Mouse (Mus musculus) embryo, embryonic 11.5 days (tissue): Measurements from ENCODE around the gene Tex261.
A peak's percentile ranks its signal among the peaks of the same experiment; 100 is the strongest.
"Not testable (repeated sequence)": the region's sequence is repeated elsewhere in the genome, so short reads cannot be mapped to it uniquely, and the experiment has no call there.

Experiments used
- DNase-seq: peaks from one replicate; pipeline ENCODE4 v3.0.0-alpha.2; 2012; ENCODE audit warnings: low read depth, low spot score

The Tex261 gene

DNA sequence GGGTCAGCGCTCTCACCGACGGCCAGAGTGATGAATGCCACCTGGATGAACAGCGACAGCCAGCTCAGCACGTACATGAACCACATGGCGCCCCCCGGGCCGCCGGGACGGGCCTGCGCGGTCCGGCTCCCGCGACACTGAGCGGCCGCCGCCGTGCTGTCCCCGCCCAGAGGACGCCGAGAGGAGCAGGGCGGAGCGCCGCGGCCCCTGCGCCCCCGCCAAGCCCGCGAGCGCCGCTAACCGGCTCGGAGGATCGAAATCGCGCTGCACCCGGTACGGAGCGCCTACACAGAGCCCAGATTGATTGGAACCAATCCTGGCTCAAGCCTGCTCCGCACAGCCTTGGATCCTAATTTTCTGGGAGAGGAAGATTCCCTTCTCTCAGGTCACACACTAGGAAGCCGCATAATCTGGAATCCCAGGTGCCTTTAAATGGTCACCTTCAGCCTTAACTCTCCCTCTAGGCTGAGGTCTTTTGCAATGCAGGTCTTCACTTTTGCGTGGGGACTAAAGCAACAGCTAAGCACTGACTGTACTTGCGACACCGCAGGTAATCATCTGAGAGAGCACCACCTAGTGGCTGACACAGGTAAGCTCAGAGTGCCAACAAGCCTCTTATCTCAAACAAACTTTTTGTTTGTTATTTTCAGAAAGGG, at the start of gene Tex261:
Gene Tex261, minus strand, starts transcription at position 176 of the 656 bp plus-strand sequence.
- DNase-seq, result peak; percentile 75

DNA sequence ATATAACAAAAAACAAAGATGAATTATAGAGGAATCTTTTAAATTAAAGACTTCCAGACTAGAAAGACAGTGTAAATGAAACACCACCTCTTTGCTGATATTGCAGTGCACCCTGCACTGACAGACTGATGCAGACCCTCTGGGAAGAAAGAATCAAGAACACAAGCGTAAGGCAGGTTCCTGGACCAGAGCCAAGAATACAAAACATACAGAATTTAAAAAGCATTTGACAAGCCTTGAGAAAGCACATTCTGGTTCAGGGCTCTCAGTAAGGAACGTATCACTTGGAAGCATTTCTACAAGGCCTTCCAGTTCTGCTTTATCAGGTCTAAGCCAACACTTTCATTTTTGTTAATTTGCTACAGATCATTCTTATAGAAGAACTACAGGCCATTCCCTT, 46.2 kb upstream of the Tex261 start:
- no peak for DNase-seq

DNA sequence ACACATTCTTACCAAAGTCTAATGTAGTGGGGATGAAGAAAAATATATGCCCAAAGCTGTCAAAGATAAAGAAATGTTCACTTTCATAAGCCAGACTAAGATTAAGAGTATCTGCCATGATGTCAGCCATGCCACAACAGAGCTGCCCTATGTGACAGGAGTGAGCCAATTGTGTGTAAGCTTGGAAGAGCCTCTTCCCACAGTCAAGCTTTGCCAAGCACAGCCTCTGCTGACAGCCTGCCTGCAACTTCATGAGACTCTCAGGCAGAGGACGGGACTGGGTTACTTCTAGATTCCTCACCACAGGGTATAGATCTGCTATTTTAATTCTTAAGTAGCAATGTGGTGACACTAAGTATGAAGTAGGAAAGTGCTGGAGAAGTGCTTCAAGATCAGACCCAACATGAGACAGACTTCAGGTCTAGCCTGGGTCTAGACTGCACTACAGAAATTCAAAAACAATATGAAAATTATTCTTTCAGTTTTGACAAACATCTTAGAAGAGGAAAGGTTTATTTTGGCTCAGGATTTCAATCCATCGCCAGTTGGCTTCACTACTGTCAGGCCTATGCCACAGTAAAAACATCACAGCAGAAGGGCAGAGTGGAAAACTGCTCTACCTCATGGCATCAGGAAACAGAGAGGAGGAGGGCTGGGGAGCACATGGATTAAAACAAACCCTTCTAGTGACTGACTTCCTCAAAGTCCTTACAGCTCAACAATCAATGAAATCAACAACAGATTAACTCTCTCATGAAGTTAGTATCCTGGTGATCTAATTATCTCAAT, 45.3 kb upstream of the Tex261 start:
- DNase-seq, result no peak

GRCm38 (mm10) chr6:83818996-83819395, 43.4 kb upstream of the Tex261 start:
- DNase-seq, result no peak

DNA sequence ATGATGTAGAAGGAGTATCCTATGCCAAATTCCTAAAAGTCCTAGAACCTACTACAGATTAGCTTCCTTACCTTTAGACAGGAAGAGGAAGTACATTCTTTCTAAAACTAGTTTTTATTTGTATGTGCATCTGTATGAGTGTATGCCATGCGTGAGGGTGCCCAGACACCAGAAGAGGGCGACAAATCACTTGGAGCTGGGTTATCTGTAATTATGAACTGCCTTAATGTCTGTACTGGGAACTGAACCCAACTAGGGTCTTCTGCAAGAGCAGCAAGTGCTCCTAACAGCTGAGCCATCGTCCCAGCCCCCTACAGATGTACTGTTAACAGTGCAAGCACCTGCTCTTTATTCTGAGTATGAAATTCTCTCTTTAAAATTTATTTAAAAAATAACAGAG, 40.2 kb upstream of the Tex261 start:
- DNase-seq, result no peak

DNA sequence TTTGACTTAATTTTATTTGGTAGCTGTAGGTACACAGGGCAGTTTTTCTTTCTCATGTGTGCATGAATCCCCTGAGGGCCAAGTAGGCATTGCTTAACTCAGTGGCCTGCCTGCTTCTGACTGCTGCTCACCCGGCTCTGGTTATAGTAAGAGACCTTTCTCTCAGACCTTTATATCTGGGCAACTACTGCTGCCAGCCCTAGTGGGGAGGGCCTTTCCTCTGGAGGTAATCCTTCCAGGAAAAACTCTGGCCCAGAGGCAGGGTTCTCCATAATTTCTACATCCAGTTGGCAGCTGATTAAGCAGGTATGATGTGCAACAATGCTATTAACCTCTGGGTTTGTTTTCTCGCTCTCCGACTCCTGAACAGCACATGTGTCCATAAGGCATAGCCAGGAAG, 27.2 kb upstream of the Tex261 start:
- no peak for DNase-seq

GRCm38 (mm10) chr6:83802033-83802432, 26.4 kb upstream of the Tex261 start:
- DNase-seq, result no peak

- DNase-seq, result no peak
Observed at GRCm38 (mm10) chr6:83796686-83797085, 21.1 kb upstream of the Tex261 start.

DNA sequence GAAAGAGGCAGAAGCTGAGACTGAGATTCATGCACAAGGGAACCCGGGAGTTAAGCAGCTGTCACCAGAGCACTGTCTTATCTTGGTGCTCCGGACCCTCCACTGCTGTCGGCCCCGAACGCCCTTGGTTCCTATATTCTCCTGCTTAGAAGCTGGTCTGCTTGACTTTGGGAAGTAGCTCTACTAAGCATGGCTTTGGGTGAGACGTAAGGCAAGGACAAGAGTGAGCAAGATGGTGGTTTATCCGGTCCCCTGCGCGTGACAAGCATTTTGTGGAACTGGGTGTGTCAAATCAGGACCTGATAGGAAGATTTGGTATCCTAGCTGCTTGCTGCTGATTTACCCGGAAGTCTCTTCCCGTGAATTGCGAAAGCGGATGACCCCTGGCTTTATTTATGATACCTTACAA, 19.9 kb upstream of the Tex261 start:
- DNase-seq, result no peak

- DNase-seq, result peak; percentile 87
Observed at GRCm38 (mm10) chr6:83794760-83795296, 19.2 kb upstream of the Tex261 start, which contains the start of gene Nagk. TSS of gene Nagk (plus strand) at chr6:83794982.

DNA sequence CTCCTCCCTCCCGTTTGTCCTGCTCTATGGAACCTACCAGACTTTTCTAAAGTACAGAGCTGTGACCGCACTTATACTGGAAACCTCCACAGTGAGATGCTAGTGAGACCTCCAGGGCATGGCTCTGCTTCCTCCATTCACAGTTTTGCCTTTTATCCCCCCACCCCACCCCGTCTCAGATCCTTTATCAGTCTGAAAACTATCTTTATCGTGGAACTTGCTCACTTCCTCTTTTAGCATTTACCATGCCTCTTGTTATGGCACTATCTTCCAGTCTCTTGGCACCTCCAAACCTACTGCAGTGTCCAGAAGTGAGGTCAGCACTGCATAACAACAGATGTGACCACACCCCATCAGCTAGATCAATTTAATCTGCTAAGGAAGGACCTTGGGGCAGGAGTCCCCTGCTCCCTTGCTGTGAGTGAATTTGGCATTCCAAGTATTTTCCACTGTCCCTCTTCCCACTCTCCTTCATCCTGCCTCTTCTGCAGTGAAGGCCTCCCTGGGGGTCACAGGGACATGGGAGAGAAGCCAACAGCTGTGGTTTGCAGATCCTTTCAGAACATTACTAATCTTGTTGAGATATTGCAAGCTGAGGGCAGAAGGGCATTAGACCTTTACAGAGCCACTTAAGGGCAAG, 15.8 kb upstream of the Tex261 start:
- no peak for DNase-seq

DNA sequence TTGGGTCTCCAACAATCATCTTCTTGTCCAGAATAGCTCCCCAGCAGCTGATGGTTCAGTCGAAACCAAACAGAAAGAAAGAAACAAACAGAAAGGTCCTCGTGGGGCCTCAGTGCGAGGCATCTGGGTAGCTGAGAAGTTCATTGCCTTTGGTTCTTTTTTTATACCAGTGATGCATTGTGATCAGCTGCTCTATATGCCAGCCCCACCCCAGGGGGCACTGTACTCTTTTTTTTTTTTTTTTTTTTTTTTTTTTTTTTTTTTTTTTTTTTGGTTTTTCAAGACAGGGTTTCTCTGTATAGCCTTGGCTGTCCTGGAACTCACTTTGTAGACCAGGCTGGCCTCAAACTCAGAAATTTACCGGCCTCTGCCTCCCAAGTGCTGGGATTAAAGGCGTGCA, 14.9 kb upstream of the Tex261 start:
- not testable (repeated sequence) for DNase-seq

GRCm38 (mm10) chr6:83788554-83788953, 12.9 kb upstream of the Tex261 start:
- no peak for DNase-seq

DNA sequence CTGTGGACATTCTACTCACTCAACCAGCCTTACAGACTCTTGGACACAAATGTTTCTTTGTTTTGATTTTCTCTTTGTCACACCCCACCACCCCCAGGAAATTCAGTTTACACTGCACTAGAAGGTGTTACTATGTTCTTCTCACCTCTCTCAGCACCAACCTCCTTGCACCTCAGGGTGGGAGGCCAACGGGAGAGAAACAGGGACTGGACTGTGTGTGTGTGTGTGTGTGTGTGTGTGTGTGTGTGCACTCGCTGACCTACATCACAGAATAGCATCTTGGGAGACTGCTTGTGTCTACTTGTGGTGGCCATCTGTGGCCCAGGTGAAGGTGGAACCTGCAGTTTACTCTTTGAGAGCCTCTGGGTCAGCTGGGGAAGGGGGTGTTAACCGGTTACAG, 10.8 kb upstream of the Tex261 start:
- no peak for DNase-seq

- DNase-seq, result no peak
Observed at GRCm38 (mm10) chr6:83779026-83779425, 3.4 kb upstream of the Tex261 start.

DNA sequence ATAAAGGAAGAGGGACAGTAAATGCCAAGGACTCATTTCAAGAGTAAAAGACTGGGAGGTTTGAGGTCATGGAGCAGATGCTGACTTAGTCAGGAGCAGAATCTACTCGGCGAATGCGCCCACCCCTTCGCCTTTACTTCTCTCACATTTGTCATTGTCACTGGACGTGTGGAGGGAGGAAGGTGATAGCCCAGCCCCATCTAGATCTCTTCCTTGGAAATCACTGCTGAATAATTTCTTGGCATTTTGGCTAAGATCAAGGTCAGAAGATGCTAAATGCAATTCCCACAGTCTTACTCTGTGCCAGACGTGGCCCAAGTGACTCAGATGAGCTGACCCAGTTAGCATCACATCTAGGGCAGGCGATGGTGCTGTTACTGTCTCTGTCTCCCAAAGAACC, 2.7 kb upstream of the Tex261 start:
- no peak for DNase-seq

GRCm38 (mm10) chr6:83774781-83775563, 641 bp downstream of the Tex261 start:
- DNase-seq, result no peak

DNA sequence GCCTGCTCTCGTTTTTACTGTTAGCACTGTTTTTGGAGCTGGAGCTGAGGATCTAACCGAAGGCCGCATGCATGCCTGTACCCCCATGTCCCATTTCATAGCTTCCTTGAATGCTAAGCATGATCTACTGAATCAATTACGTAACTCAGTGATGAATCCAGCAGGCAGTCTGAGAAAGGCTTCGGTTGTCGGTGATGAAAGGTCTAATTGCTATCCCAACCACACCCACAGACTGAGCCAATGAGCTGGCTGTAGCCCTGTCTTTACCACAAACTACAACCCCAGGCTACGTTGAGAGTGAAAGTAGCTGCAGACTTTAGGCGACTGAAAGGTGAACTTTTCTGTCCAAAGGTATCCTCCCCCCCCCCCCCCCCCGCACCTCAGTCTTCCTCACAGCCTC, 1.5 kb downstream of the Tex261 start:
- DNase-seq, result no peak

GRCm38 (mm10) chr6:83768485-83768884, 7.1 kb downstream of the Tex261 start:
- no peak for DNase-seq

GRCm38 (mm10) chr6:83766982-83767381, 8.6 kb downstream of the Tex261 start:
- DNase-seq, result no peak

- no peak for DNase-seq
Observed at GRCm38 (mm10) chr6:83762880-83763431, 12.7 kb downstream of the Tex261 start.
